Mouse (Mus musculus) testis, adult 2 months (tissue): ENCODE results near the gene Actg2.

Experiments used
- CTCF ChIP-seq: fragments of 200-500 bp; IDR thresholded peaks from 2 replicates; pipeline ENCODE4 v1.5.1; 2012; ENCODE audit warnings: low read depth, mild to moderate bottlenecking, inconsistent platforms, low read length, moderate library complexity; ENCODE audit not compliant: control insufficient read depth, insufficient read depth, insufficient replicate concordance
- POLR2A ChIP-seq: fragments of 200-500 bp; IDR thresholded peaks from 2 replicates; pipeline ENCODE4 v1.6.1; 2012; ENCODE audit warnings: low read depth, mild to moderate bottlenecking, inconsistent platforms, low read length, moderate library complexity; ENCODE audit not compliant: control insufficient read depth

DNA sequence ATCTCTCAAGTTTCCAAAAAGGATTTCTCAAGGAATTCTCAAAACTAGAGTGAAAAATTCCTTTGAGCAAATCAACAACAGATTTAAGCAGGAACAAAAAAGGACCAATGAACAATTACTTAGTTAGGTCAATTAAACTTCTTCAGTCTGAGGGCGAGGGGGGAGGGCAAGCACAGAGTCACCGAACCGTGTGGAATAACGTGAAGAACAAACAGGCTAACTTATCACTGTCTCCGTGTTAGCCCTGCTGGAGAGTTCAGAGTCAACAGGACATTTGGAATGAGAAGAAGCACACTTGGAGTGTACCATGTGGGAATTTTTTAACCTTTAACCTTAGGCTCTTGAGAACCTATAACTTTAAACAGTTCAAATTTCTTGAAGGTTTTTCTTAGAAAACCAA, 12.3 kb upstream of the Actg2 start:
- TF ChIP-seq CTCF, result no peak
- TF ChIP-seq POLR2A, result no peak
